Mouse (Mus musculus): ENCODE measurements at regions not wholly inside any gene's neighbourhood (a gene's known extent, or its start where the extent isn't known, plus 50 kb on each side); places are given as distances from the start of the nearest gene placed in this dataset.
A peak's percentile ranks its signal among the peaks of the same experiment; 100 is the strongest.

- TF ChIP-seq ZC3H11A (IDR thresholded peaks at IDR 0.05; ENCODE audit: borderline replicate concordance, low read depth, low read length) (no peak), HCFC1 (IDR thresholded peaks at IDR 0.05; ENCODE audit: borderline replicate concordance, insufficient read depth, low read length) (no peak), MAFK (IDR thresholded peaks at IDR 0.05; ENCODE audit: insufficient read depth, low read depth, low read length) (no peak), ZNF384 (IDR thresholded peaks at IDR 0.05; ENCODE audit: low read depth, low read length) (no peak), CHD2 (IDR thresholded peaks at IDR 0.05; ENCODE audit: low read depth, low read length) (no peak)
- peak; percentile 36 for DNase-seq (ENCODE audit: low read depth, low spot score)
- no peak overlapping the region for H3K9ac ChIP-seq (ENCODE audit: insufficient read depth, low read depth, low read length, poor library complexity, severe bottlenecking)
- H3K9me3 ChIP-seq (ENCODE audit: control insufficient read depth, insufficient read depth, low read depth, low read length): no peaks in the 10 kb centered on the region
- H3K36me3 ChIP-seq (ENCODE audit: control insufficient read depth, insufficient read depth, low read length, poor library complexity, severe bottlenecking): no peaks in the 10 kb centered on the region
- no peak overlapping the region for H3K27ac ChIP-seq (ENCODE audit: insufficient read depth, low read depth, low read length, poor library complexity, severe bottlenecking)
- H3K4me3 ChIP-seq (ENCODE audit: insufficient read depth in 1 of 2, low read depth in 1 of 2, low read length in 2 of 2, poor library complexity in 1 of 2, severe bottlenecking in 1 of 2): no peak overlapping the region
- peaks cover 7 to 15% of the 10 kb centered on the region in 2 experiments for H3K4me1 ChIP-seq (ENCODE audit: control insufficient read depth in 2 of 2, insufficient read depth in 2 of 2, low read length in 2 of 2, poor library complexity in 1 of 2)
- in situ Hi-C loops (cut with MboI; ENCODE audit: low sequenced_read_pairs in 2 of 2, unreplicated experiment in 2 of 2): no loop called here
Observed at GRCm38 (mm10) chr9:8459084-8459571, 84.8 kb upstream of the Trpc6 start.

GRCm38 (mm10) chr9:8461737-8462136 is 82.2 kb upstream of the Trpc6 start:
- Histone ChIP-seq H3K36me3 (ENCODE audit: control insufficient read depth, insufficient read depth, low read length, poor library complexity, severe bottlenecking) (no peaks in the 10 kb centered on the region), H3K4me1 (ENCODE audit: control insufficient read depth in 2 of 2, insufficient read depth in 2 of 2, low read length in 2 of 2, poor library complexity in 1 of 2) (peaks cover 7 to 13% of the 10 kb centered on the region in 2 experiments), H3K4me3 (ENCODE audit: insufficient read depth in 1 of 2, low read depth in 1 of 2, low read length in 2 of 2, poor library complexity in 1 of 2, severe bottlenecking in 1 of 2) (no peak overlapping the region), H3K9me3 (ENCODE audit: control insufficient read depth, insufficient read depth, low read depth, low read length) (no peaks in the 10 kb centered on the region), H3K27ac (ENCODE audit: insufficient read depth, low read depth, low read length, poor library complexity, severe bottlenecking) (peak overlapping the region; percentile 44; the same call in 1 of the 2 replicates), H3K9ac (ENCODE audit: insufficient read depth, low read depth, low read length, poor library complexity, severe bottlenecking) (no peak overlapping the region)
- DNase-seq (ENCODE audit: low read depth, low spot score): no peak
- in situ Hi-C loops (cut with MboI; ENCODE audit: low sequenced_read_pairs in 2 of 2, unreplicated experiment in 2 of 2): no loop called here
- no peak for TF ChIP-seq ZC3H11A (IDR thresholded peaks at IDR 0.05; ENCODE audit: borderline replicate concordance, low read depth, low read length)
- no peak for TF ChIP-seq ZNF384 (IDR thresholded peaks at IDR 0.05; ENCODE audit: low read depth, low read length)
- no peak for TF ChIP-seq HCFC1 (IDR thresholded peaks at IDR 0.05; ENCODE audit: borderline replicate concordance, insufficient read depth, low read length)
- no peak for TF ChIP-seq CHD2 (IDR thresholded peaks at IDR 0.05; ENCODE audit: low read depth, low read length)
- TF ChIP-seq MAFK (IDR thresholded peaks at IDR 0.05; ENCODE audit: insufficient read depth, low read depth, low read length): no peak

GRCm38 (mm10) chr9:8462881-8463280 is 81.1 kb upstream of the Trpc6 start:
- peak; percentile 63 for DNase-seq (ENCODE audit: low read depth, low spot score)
- Histone ChIP-seq H3K9me3 (ENCODE audit: control insufficient read depth, insufficient read depth, low read depth, low read length) (no peaks in the 10 kb centered on the region), H3K36me3 (ENCODE audit: control insufficient read depth, insufficient read depth, low read length, poor library complexity, severe bottlenecking) (no peaks in the 10 kb centered on the region), H3K4me3 (ENCODE audit: insufficient read depth in 1 of 2, low read depth in 1 of 2, low read length in 2 of 2, poor library complexity in 1 of 2, severe bottlenecking in 1 of 2) (no peak overlapping the region), H3K4me1 (ENCODE audit: control insufficient read depth in 2 of 2, insufficient read depth in 2 of 2, low read length in 2 of 2, poor library complexity in 1 of 2) (peaks cover 7 to 13% of the 10 kb centered on the region in 2 experiments), H3K9ac (ENCODE audit: insufficient read depth, low read depth, low read length, poor library complexity, severe bottlenecking) (no peak overlapping the region), H3K27ac (ENCODE audit: insufficient read depth, low read depth, low read length, poor library complexity, severe bottlenecking) (peak overlapping the region; percentile 85)
- TF ChIP-seq ZNF384 (IDR thresholded peaks at IDR 0.05; ENCODE audit: low read depth, low read length): no peak
- TF ChIP-seq HCFC1 (IDR thresholded peaks at IDR 0.05; ENCODE audit: borderline replicate concordance, insufficient read depth, low read length): no peak
- TF ChIP-seq CHD2 (IDR thresholded peaks at IDR 0.05; ENCODE audit: low read depth, low read length): peak; percentile 50; the same call in 1 of the 2 replicates
- in situ Hi-C loops (cut with MboI; ENCODE audit: low sequenced_read_pairs in 2 of 2, unreplicated experiment in 2 of 2): no loop called here

- TF ChIP-seq ZNF384 (IDR thresholded peaks at IDR 0.05; ENCODE audit: low read depth, low read length) (no peak), CHD2 (IDR thresholded peaks at IDR 0.05; ENCODE audit: low read depth, low read length) (no peak), HCFC1 (IDR thresholded peaks at IDR 0.05; ENCODE audit: borderline replicate concordance, insufficient read depth, low read length) (no peak), ZC3H11A (IDR thresholded peaks at IDR 0.05; ENCODE audit: borderline replicate concordance, low read depth, low read length) (no peak), MAFK (IDR thresholded peaks at IDR 0.05; ENCODE audit: insufficient read depth, low read depth, low read length) (no peak)
- Histone ChIP-seq H3K9ac (ENCODE audit: insufficient read depth, low read depth, low read length, poor library complexity, severe bottlenecking) (no peak overlapping the region), H3K36me3 (ENCODE audit: control insufficient read depth, insufficient read depth, low read length, poor library complexity, severe bottlenecking) (no peaks in the 10 kb centered on the region), H3K9me3 (ENCODE audit: control insufficient read depth, insufficient read depth, low read depth, low read length) (no peaks in the 10 kb centered on the region), H3K4me1 (ENCODE audit: control insufficient read depth in 2 of 2, insufficient read depth in 2 of 2, low read length in 2 of 2, poor library complexity in 1 of 2) (no peaks in the 10 kb centered on the region), H3K27ac (ENCODE audit: insufficient read depth, low read depth, low read length, poor library complexity, severe bottlenecking) (no peak overlapping the region), H3K4me3 (ENCODE audit: insufficient read depth in 1 of 2, low read depth in 1 of 2, low read length in 2 of 2, poor library complexity in 1 of 2, severe bottlenecking in 1 of 2) (no peak overlapping the region)
- in situ Hi-C loops (cut with MboI; ENCODE audit: low sequenced_read_pairs in 2 of 2, unreplicated experiment in 2 of 2): no loop called here
- no peak for DNase-seq (ENCODE audit: low read depth, low spot score)
Observed at GRCm38 (mm10) chr9:8486525-8486924, 57.4 kb upstream of the Trpc6 start.

- in situ Hi-C loops (cut with MboI; ENCODE audit: low sequenced_read_pairs in 2 of 2, unreplicated experiment in 2 of 2): no loop called here
- Histone ChIP-seq H3K9me3 (ENCODE audit: control insufficient read depth, insufficient read depth, low read depth, low read length) (no peaks in the 10 kb centered on the region), H3K27ac (ENCODE audit: insufficient read depth, low read depth, low read length, poor library complexity, severe bottlenecking) (no peak overlapping the region), H3K4me3 (ENCODE audit: insufficient read depth in 1 of 2, low read depth in 1 of 2, low read length in 2 of 2, poor library complexity in 1 of 2, severe bottlenecking in 1 of 2) (no peak overlapping the region), H3K9ac (ENCODE audit: insufficient read depth, low read depth, low read length, poor library complexity, severe bottlenecking) (no peak overlapping the region), H3K4me1 (ENCODE audit: control insufficient read depth in 2 of 2, insufficient read depth in 2 of 2, low read length in 2 of 2, poor library complexity in 1 of 2) (no peaks in the 10 kb centered on the region), H3K36me3 (ENCODE audit: control insufficient read depth, insufficient read depth, low read length, poor library complexity, severe bottlenecking) (no peaks in the 10 kb centered on the region)
- no peak for TF ChIP-seq CHD2 (IDR thresholded peaks at IDR 0.05; ENCODE audit: low read depth, low read length)
- TF ChIP-seq MAFK (IDR thresholded peaks at IDR 0.05; ENCODE audit: insufficient read depth, low read depth, low read length): no peak
- no peak for TF ChIP-seq ZC3H11A (IDR thresholded peaks at IDR 0.05; ENCODE audit: borderline replicate concordance, low read depth, low read length)
- no peak for TF ChIP-seq HCFC1 (IDR thresholded peaks at IDR 0.05; ENCODE audit: borderline replicate concordance, insufficient read depth, low read length)
- TF ChIP-seq ZNF384 (IDR thresholded peaks at IDR 0.05; ENCODE audit: low read depth, low read length): no peak
- DNase-seq (ENCODE audit: low read depth, low spot score): no peak
Observed at GRCm38 (mm10) chr9:8487821-8488220, 56.1 kb upstream of the Trpc6 start.
